Mouse (Mus musculus): ENCODE measurements around the gene Gpx4.

The Gpx4 gene

DNA sequence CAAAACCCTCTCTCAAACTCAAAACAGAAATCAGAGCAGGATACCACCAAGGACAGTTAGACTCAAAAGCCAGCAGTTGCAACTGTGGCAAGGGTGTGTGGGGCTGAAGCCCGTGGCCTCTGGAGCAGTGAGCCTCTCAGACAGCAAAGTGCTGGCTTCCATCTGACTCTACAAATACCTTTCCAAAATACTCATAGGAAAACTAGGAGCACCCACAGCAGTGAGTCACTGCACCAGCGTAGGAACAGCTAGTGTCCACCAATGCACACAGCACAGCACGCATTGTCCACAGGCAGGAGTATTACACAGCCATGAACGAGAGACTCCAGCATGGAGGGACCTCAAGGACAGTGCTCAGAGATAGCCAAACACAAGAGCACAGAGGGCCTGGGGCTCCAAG, 29.4 kb downstream of the Gpx4 start:
- no peak for DNase-seq

DNA sequence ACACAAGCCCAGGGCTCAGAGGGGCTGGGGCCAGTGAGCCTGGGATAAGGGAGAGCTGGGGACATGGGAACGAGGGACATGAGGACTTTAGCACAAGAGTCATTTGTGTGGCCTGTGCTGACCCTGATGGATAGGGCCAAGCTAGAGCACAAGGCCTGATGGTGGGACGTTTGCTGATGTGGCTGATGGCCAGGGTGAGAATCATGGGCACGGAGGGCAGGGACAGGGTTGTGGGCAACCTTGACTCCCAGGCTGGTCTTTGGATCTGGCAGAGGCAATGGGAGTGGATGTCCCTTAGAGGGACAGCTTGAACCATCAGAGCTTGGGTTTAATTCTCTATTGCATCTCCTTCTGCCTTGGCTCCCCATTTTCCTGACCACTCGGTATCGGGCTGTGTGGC, 30.3 kb downstream of the Gpx4 start:
- no peak for DNase-seq

DNA sequence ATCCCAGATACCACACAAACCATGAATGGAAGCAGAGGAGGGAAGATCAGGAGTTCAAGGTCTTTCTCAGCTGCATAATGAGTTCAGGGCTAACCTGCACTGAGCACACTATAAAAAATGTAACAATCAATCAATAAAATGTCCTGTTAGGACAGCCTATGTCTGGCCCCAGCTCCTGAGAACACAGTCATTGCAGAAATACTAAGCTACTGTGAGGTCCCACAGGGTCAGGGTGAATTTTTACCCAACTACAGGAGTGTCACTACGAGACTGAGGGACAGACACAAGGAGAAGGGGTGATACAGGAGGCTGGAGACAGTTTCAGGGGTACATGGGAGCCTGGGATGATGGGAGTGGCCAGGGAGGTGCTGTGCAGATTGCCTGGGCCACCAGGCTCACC, 31.4 kb downstream of the Gpx4 start:
- no peak for DNase-seq

DNA sequence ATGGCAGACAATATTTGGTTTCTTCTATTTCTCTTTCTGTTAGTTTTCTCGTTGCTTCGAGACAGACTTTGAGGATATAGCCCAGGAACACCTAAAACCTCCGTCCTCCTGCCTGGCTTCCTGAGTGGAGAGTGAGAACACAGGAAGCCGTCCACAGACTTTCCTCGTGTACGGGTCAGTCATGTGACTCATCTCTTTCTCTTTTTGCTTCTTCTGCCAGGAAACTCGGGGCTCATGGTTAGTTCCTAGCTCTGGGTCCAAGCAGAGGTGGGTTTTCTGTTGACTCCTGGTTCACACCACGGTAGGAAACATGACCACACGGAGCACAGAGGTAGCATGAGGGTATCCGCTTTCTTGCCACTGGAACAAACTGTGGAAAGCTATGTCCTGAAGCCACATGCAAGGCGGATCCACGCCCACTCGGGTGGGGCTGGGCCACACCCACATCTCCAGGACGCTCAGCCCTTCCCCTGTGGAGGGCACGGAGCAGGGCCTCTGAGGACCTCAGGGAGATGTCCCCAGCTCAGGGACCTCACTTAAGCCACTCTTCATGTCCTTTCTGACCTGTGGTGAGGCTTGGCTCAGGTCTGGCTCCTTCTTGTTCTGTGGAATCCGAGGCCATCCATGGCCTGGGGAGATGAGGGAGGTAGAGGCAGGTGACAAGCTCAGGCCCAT, 33.6 kb downstream of the Gpx4 start:
- no peak for DNase-seq

DNA sequence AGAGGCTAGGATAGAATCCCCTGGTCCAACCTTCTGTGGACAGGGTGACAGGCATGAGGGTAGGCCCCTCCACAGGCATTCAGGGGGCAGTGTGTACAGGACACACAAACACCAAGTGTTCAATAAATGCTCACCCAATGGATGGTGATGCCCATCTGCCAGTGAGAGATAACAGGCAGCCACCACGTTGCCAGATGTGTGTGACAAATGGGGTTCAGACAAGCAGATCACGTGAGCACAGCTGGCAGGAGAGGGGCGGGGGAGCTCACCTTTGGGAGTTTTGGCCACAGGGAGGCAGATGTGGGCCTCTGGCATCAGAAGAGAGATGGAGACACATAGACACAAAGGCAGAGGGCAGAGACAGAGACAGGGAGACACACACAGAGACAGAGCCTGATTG, 34.1 kb downstream of the Gpx4 start:
- DNase-seq: no peak

DNA sequence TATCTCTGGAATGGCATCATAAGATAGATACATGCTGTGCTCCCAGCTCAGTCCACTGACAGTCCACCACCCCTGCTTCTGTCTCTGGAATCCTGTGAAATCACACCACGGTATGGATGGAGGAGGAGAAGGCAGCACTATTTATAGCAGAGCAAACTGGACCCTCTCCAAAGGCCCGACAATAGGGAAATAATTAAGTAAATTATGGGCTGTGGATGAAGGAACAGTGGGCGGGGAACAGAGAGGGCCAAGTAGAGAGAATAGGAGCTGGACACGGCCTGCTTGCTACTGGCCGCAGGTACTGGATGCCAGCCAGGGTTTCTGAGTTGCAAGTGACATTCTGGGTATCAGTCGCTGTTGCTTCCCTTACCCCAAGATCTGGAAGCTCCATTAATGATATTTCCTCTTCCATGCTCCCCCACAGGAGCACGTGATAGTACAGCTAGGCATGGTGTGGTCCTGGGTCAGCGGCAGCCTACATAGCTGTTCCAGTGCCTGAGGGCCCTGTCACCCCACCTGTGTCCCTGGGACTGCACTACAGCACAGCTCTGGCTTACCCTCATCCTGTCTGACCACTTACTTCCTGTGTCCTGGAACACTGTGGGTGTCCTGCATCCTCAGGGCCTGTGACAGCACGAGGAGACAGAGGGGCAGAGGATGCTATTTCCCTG, 38.0 kb downstream of the Gpx4 start:
- DNase-seq: peak; percentile 48 to 60

DNA sequence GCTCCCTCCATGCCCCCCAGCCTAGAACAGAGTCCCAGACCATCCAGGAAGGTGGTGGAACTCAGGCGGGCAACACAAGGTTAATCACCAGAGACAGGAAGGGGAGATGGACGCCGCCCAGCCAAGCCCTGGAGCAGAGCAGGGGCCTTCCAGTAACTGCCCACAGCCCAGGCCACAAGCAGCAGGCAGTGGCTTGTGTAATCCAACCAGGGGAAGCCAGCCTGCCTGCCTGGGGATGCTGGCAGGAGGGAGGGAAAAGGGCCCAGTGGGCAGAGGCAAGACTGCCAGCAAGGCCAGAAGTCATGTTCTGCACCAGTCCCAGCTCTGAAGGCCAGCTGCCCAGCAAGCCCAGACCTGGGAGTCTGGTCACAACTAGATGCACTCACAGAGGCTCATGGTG, 39.9 kb downstream of the Gpx4 start:
- no peak for DNase-seq

DNA sequence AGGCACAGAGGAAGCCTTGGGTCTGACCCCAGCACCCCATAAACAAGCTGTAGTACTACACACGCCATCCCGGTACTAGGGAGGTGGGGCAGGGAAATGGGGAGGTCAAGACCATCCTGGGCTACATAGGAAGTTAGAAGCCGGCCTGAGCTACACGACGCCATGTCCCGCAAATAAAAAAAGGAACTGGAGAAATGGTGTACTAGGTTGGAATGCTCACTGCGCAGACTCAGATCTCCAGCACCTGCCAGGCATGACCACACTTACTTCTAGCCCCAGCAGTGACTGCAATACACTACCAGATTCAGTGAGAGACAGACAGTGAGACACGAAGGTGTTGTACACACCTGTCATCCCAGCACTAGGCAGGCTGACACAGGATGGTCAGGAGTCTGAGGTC, 40.5 kb downstream of the Gpx4 start:
- DNase-seq: no peak

DNA sequence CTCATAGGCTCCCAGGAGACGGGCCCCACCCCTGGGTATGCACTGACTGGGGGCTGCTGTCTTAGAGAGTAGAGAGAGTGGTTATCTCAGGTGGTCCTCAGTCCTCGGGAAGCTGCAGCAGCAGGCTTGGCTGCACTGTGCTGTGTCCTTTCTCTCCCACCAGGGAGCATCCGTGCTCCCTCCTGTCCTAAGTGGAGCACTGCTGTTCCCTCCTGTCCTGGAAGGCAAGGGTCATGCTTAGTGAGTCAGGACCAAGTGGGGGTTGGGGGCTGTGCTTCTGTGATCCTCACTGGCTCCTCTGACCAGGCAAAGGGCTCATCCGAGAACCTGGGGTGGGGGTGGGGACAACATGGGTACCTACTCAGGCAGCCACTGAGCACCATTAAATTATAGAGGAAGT, 42.2 kb downstream of the Gpx4 start:
- no peak for DNase-seq

DNA sequence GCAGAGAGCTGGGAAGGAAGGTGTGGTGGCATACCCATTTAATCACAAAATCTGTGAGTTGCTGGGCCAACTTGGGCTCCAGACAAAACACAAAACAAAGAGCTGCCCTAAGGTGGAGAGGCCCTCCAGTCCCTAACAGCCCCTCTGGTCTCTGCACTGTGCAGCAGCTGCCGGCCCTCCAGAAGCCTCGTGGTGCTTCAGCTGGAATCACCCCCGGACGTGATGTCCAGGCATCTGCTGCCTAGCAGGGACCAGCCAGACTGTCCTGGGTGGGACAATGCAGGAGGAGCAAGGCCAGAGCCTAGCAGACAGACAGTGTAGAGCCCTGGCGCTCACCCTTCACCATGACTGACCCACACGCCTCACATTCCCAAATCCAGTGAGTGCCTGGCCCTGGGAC, 44.6 kb downstream of the Gpx4 start:
- DNase-seq: no peak

DNA sequence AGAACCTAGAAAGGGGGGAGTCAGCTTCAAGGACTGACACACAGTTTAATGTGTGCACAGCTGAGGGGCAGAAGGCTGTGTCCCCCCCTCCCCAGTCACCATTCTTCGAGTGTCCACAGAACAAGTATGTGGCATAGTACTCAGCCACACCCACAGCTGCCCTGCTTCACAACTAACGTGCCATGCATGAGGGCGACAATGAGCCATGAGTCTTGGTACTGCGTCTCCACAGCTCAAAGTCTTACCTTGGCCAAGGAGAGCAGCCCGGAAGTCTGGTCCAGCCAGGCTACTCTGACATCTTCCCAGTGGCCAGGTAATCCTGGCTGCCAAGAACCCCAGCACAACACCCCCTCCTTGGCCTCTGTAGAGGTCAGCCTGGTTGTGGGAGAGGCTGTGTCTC, 45.7 kb downstream of the Gpx4 start:
- DNase-seq: no peak

DNA sequence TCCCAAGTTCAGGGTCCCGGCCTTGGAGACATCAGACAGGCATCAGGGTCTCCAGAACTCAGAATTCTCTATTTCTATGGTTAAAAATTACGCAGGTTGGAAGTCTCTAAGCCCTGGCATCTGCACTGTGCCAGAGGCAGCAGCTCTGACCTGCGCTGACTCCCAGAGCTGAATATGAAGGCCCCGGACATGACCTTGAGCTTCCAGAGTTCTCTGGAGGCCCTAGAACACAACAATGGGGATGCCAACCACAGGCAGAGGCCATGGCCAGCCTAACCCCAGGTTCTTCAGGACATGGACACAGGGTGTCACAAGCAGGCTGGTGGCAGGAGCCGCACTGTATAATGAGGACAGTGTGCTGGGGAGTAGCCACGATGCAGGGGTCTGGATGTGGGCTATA, 47.1 kb downstream of the Gpx4 start:
- DNase-seq: no peak

DNA sequence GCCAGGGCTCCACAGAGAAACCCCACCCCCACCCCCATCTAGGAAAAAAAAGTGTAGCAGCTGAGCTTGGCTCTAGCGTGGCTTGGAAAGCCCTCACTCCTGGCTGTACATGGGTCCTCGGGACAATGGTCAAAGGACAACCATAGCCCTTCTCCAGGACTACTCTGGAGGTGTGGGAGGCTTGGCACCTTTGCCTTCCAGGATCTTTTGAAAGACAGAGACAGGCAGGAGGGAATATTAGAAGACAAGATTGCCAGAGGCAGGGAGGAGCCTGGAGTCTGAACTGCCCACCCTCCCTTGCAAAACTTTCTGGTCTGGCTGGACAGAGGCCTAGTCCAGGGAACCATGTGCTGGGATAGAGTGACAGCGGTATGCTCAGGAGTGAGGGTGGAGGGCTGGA, 47.7 kb downstream of the Gpx4 start:
- no peak for DNase-seq

DNA sequence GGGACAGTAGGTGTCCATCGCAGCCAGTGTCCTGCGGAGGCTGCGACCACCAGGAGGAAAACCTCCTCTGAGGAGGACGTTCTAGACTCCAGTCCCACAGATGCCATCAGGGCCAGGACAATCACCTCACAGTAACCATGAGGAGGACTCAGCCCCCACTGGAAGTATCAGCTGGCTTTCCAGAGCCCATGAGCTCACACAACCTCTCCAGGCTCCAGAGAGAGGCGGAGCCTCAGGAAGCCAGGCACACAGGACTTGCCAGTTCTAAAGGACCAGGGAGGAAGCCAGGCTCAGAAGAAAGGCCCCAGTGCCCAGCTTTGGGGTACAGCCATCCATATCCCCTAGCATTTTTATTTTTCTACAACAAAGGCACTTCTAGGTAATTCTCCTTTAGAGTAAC, 48.6 kb downstream of the Gpx4 start:
- DNase-seq: no peak

DNA sequence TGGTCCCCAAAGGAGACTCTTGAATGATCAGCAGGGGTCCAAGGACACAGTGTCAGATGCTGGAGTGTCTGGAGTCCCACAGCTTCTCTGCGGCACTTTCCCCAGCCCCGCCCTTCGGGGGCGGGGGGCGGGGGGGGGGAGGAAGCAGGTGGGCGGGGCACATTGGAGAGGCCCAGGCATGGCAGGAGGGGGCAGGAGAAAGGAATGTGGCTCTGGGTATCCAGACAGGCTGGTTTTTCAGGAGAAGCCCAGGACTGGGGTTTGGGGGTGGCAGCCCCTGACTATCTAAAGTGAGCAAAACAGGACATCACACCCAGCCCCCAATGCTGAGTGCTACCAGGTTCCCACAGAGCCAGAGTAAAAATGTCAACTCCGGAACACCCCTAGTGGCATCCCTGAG, 50.3 kb downstream of the Gpx4 start:
- no peak for DNase-seq

DNA sequence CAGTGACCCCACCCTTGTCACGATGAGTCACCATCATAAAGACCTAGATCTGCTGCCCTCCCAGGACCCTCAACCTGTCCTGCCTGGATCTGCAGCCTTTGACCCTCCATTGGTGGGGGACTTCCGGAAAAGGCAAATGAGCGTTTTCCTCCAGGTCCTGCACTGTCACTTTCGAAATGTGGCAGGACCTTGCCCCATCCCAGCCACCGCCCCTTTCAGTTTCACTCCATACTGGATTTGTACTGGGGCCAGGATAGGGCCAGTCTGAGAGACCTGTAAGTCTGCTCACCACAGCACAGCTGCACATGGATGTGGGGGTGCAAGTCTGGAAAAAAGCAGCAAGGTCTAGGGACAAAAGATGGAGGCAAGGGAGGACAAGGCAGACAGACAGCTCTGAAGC, 51.7 kb downstream of the Gpx4 start:
- DNase-seq: no peak

DNA sequence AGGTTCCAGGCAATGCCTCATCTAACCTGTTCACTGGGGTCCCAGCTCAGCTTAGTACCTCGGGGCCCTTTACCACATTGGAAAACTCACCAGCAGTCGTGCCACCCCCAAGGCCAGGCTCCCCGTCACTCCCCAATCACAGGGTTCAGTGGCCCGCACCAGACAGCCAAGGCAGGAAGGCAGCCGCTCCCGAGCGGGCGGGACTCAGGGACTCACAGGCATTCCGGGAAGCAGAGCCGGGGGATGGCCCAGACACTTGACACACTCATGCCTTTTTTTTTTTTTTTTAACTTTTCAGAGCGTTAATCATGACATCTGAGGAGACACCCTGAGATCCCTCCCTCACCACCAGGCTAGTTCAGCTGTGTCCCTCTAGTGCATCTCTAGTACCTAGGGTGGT, 54.0 kb downstream of the Gpx4 start:
- no peak for DNase-seq

DNA sequence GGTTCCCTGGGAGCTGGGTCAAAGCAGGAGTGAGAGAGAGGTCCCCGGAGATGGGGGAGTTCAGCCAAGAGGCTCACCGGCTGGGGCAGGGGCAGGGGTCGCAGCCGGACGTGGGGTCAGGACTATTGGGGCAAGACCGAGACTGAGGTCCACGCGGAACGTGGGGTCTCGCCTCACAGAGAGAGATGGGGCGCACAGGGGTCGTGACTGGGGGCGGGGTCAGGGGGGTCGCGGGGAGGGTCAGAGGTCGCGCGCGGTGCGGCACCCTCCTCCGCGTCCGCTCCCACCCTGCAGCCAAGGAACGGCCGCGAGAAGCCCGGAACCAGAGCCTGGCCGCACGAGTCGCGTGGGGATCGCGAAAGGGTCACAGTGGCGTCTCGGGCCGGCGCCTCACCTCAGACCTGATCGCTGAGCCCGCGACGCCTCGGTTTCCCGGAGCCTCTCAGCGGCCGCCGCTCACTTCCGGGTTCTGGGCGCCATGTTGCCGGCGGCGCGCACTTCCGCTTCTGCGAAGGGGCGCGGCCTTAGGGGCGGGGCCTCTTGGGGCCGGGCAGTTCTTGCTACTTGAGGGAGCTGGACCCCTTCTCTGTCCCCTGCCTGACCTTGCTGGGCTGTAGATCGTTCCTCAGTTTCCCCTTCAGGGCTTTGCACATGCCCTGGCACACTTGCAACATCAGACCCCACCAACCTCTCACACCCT, 55.4 kb downstream of the Gpx4 start:
- peak; percentile 91 to 94 for DNase-seq

DNA sequence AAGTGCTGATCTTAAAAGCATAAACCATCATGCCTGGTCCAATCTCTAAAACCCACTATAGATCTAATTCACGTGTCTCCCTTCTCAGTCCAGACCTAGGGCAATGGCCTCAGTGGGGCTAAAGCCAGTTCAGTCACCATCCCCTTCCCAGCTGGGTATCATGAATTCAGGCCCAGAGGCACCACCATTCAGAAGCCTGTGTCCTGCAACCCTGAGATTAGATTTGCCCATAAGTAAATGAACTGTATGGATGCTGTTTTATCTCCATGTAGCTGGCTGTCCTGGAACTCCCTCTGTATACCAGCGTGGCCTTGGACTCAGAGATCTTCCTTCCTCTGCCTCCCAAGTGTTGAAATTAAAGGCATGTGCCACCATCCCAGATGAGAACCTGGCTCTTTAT, 56.1 kb downstream of the Gpx4 start:
- no peak for DNase-seq

DNA sequence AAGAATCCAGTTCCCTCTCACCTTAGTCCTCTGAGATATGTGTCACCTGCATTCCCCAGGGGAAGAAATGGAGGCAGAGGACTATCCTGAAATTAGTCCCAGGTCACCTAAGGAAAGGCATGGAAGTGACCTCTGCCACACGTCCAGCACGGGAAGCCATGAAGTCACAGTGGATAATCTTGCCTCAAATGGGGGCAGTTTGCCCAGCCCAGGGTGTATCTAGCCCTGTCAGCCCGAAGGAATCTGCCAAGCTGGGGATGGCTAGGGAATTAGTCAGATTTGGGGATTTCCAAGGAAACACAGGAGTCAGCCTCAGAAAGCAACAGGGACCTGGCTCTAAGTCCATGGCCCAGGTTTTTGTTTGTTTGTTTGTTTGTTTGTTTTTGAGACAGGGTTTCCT, 57.2 kb downstream of the Gpx4 start:
- DNase-seq: no peak

DNA sequence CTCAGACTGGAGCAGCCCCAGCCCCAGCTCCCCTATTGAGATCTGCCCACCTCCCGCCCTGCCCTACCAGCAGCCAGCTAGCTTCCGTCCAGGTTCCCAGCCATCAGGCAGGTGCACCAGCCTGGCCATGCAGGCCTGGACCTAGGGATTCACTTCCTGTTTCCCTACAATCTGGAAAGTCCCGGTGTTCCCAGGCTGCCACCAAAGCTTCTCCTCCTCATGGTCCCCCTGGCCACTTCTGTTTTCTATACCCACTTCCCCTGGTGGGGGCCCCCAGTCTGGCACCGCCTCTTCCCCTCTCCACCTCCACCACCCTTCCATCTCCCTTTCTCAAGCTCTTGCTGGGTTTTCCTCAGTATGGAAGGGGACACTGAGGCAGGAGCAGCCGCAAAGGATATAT, 58.5 kb downstream of the Gpx4 start, which contains the start of gene Sbno2:
Gene Sbno2 (minus strand): TSS at position 112 of the 400 bp plus-strand sequence.
- DNase-seq: no peak

DNA sequence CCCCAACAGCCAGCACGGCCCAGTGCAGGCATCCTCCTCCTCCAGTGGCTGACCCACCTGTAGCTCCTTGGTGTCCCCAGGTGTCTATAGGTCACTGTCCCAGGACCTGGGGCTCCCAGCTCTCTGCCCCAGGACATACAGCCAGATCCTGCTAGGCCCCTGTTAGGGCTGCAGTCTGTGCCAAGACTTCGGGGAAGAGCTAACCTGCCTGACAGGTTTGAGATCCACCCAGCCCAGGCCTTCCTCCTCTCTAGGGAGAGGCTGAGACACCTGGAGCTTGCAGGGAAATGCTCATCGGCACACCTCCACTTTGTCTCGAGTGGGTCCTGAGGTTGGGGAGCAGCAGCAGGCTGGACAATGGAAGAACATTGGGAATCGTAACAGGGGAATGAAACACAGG, 59.0 kb downstream of the Gpx4 start:
- no peak for DNase-seq

All from cerebellum, postnatal 10 days (tissue).